ENCODE assay signal across 9 mouse cellular contexts in the genomic region with DNA sequence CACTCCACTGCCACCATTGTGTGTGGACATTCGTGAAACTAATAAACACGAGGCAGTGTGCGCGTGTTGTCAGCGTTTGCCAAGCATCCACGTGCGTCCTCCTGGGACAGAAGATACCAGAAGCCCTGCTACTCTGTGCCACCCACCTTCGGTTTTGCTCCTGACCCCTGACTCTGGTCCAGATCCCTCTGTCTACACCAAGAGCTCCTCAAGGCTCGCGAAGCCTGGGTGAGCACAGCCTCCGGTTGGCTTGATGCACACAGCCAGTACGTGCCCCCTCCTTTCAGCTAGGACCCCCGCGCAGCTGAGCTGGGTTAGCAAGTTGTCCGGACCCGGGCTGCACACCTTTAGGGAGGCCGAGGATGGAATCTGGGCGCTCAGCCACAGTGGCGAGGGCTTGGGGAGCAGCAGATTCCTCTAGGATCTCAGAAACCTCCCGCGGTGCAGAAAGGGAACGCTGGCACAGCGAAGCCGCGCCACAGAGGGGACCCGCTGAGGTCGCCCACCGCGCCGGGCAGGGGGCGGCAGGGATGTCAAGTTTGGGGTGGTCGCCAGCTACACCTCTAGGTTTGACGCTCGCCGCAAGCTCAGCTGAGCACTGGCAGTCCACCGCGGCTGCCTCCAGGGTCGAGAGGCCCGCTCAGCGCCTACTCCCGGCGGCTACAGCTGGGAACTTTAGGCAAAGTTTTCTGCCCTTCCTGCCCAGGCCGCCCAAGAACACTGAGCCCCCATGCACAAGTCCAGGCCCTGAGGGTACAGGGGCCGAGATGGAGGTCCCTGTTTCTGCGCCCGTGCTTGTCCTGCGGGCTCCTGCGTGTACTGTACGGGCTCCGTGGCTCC. TPM values are rescaled to one million over a fixed set of nuclear protein-coding genes. Genes with fewer than 3 reads are reported as not detected.
A peak's percentile ranks its signal among the peaks of the same experiment; 100 is the strongest.
DNase-seq lines count a peak whose midpoint lies in the region; ATAC-seq and TF ChIP-seq lines count a peak whose summit lies in the region.
"Had no signal": no experiment of that assay in that cellular context is flagged by ENCODE, and none has a peak within 500 bp of the region (broad histone marks: within the 10 kb centered on the region; RNA-seq: fewer than 3 reads in every experiment).

No protein-coding gene starts in this region.

- H3K9me3 ChIP-seq in hindbrain, embryonic 16.5 days (ENCODE audit: control insufficient read depth, low read length) = no peaks in the 10 kb centered on the region
- no peaks in the 10 kb centered on the region for H3K9me3 ChIP-seq in midbrain, embryonic 16.5 days (replicated peaks; ENCODE audit: control insufficient read depth, low read length, poor library complexity, severe bottlenecking)

- H3K9ac ChIP-seq in hindbrain, embryonic 16.5 days (ENCODE audit: low read depth, low read length) = peak overlapping the region; percentile 81
- peak overlapping the region; percentile 83 for H3K9ac ChIP-seq in liver, adult 2 months (ENCODE audit: low read depth, low read length)
- peak overlapping the region; percentile 84 for H3K9ac ChIP-seq in midbrain, embryonic 16.5 days (ENCODE audit: low read depth, low read length)

- WGBS in hindbrain, embryonic 16.5 days = under 1% methylated on average over 50 of the region's 50 CpGs
- WGBS in liver, adult 2 months = 5% methylated on average over 50 of the region's 50 CpGs
- 2% methylated on average over 48 of the region's 50 CpGs for WGBS in midbrain, embryonic 16.5 days

- no peaks in the 10 kb centered on the region for H3K27me3 ChIP-seq in hindbrain, embryonic 16.5 days (replicated peaks; ENCODE audit: control insufficient read depth, insufficient read depth, low read length)
- H3K27me3 ChIP-seq in liver, adult 2 months (ENCODE audit: control insufficient read depth, insufficient read depth, low read length) = peaks cover 4% of the 10 kb centered on the region
- H3K27me3 ChIP-seq in midbrain, embryonic 16.5 days (ENCODE audit: control insufficient read depth, insufficient read depth, low read depth, low read length) = peaks cover 4% of the 10 kb centered on the region
- H3K27me3 ChIP-seq: CH12.LX had no signal

- 0 out of 2 replicates have a peak, but pooled peaks have one; percentile 31 for TF ChIP-seq CTCF in layer of hippocampus, adult 2 months (conservative IDR thresholded peaks at IDR 0.05)
- no peak for TF ChIP-seq CTCF in liver, adult 2 months (IDR thresholded peaks at IDR 0.05; ENCODE audit: low read depth, low read length)

- H3K27ac ChIP-seq in layer of hippocampus, adult 2 months = peak overlapping the region; percentile 85
- peak overlapping the region; percentile 82; the same call in 1 of the 2 replicates for H3K27ac ChIP-seq in hindbrain, embryonic 16.5 days (ENCODE audit: low read depth, low read length)
- peak overlapping the region; percentile 11; the same call in 1 of the 2 replicates for H3K27ac ChIP-seq in liver, adult 2 months (replicated peaks; ENCODE audit: insufficient read depth, low read depth, low read length)
- peak overlapping the region; percentile 67; the same call in 1 of the 2 replicates for H3K27ac ChIP-seq in midbrain, embryonic 16.5 days (ENCODE audit: low read length)

- no peaks in the 10 kb centered on the region for H3K79me2 ChIP-seq in liver, adult 2 months (ENCODE audit: control insufficient read depth, insufficient read depth, low read length)

- peak; percentile 34; the same call in 1 of the 2 replicates for ATAC-seq in common myeloid progenitor, adult 5-6 weeks (replicated peaks; ENCODE audit: low read depth, poor library complexity, severe bottlenecking)
- ATAC-seq in hindbrain, embryonic 16.5 days = peak; percentile 18
- peak; percentile 28 for ATAC-seq in midbrain, embryonic 16.5 days

- peak overlapping the region; percentile 88 for H3K4me2 ChIP-seq in hindbrain, embryonic 16.5 days (ENCODE audit: low read length)
- peak overlapping the region; percentile 94 for H3K4me2 ChIP-seq in midbrain, embryonic 16.5 days (ENCODE audit: low read length)

- H3K36me3 ChIP-seq in hindbrain, embryonic 16.5 days (ENCODE audit: control insufficient read depth, insufficient read depth, low read length) = no peaks in the 10 kb centered on the region
- H3K36me3 ChIP-seq in liver, adult 2 months (ENCODE audit: control insufficient read depth, insufficient read depth, low read length) = no peaks in the 10 kb centered on the region
- H3K36me3 ChIP-seq in midbrain, embryonic 16.5 days (ENCODE audit: control insufficient read depth, insufficient read depth, low read length) = no peaks in the 10 kb centered on the region

- peak overlapping the region; percentile 68 for H3K4me3 ChIP-seq in layer of hippocampus, adult 2 months
- peak overlapping the region; percentile 85 for H3K4me3 ChIP-seq in hindbrain, embryonic 16.5 days (ENCODE audit: low read length)
- H3K4me3 ChIP-seq in liver, adult 2 months (ENCODE audit: insufficient read depth, low read depth, low read length) = peak overlapping the region; percentile 69
- peak overlapping the region; percentile 74 for H3K4me3 ChIP-seq in midbrain, embryonic 16.5 days (ENCODE audit: low read depth, low read length)

- TF ChIP-seq POLR2A in liver, adult 2 months (IDR thresholded peaks at IDR 0.05; ENCODE audit: extremely low read depth, insufficient read depth, low read length) = no peak

- peaks cover 2% of the 10 kb centered on the region; the same call in 1 of the 2 replicates for H3K4me1 ChIP-seq in hindbrain, embryonic 16.5 days (ENCODE audit: control insufficient read depth, insufficient read depth, low read depth, low read length)
- H3K4me1 ChIP-seq in liver, adult 2 months (ENCODE audit: control insufficient read depth, insufficient read depth, low read length) = no peaks in the 10 kb centered on the region
- H3K4me1 ChIP-seq in midbrain, embryonic 16.5 days (ENCODE audit: control insufficient read depth, insufficient read depth, low read length) = peaks cover 15% of the 10 kb centered on the region

- no peak for DNase-seq in layer of hippocampus, adult 2 months (ENCODE audit: low spot score in 2 of 2)
- DNase-seq in layer of hippocampus, adult 9-10 months (ENCODE audit: low spot score) = no peak
- DNase-seq in gastrocnemius, postnatal 25 days = peak; percentile 65
- no peak for DNase-seq in liver, adult 2 months (ENCODE audit: extremely low read depth, low read depth, low spot score)
- peak; percentile 69 for DNase-seq in testis, postnatal 10 days (ENCODE audit: low spot score)

RNA-seq across cellular contexts. Expression of a gene that starts 1.1 kb away (rescaled TPM):
- 10 to 100 TPM; 21.1 to 26.4 TPM for total RNA-seq in layer of hippocampus, adult 2 months (2021)
- 0.14 TPM in 1 of 2 replicates, not detected in the other for total RNA-seq in common myeloid progenitor, adult 5-6 weeks (2017)
- 10 to 100 TPM; 22.4 to 28.0 TPM for total RNA-seq in gastrocnemius, postnatal 25 days (2021)
- 19.9 and 25.1 TPM in 2 replicates for polyA plus RNA-seq in hindbrain, embryonic 16.5 days (2015; fragmentation: Nextera tagmentation; extraction: Ambion mirVana)
- total RNA-seq in liver, adult 2 months (2014; rRNA removed) = 3.3 and 3.6 TPM in 2 replicates
- polyA plus RNA-seq in liver, adult 2 months (2012; rRNA removed) = 0.78 and 1.1 TPM in 2 replicates
- polyA plus RNA-seq in midbrain, embryonic 16.5 days (2015; fragmentation: Nextera tagmentation; extraction: Ambion mirVana) = 17.2 and 19.7 TPM in 2 replicates
- total RNA-seq: CH12.LX had no signal

Comparison
In these comparisons a context has a peak if more than half of its experiments do, and no peak if none do; other contexts are left out.
1. DNase-seq: peak in gastrocnemius, postnatal 25 days (single experiment) and testis, postnatal 10 days (single experiment); none in layer of hippocampus, adult 2 months (0 of 2), layer of hippocampus, adult 9-10 months (single experiment) and liver, adult 2 months (single experiment).
2. H3K27ac ChIP-seq: peak in every context shown above with its lines; median percentile 85 in layer of hippocampus, adult 2 months; 82 in hindbrain, embryonic 16.5 days; 67 in midbrain, embryonic 16.5 days; 11 in liver, adult 2 months.
3. Peak in every context shown above with its lines, with median percentiles within 50 percentile points of each other: H3K4me3 ChIP-seq, ATAC-seq and H3K9ac ChIP-seq.